Mouse (Mus musculus) urinary bladder, postnatal 36 days (tissue): ENCODE data around the gene Hivep1.

Source experiments
- DNase-seq, 2 experiments: peaks; one replicate each; pipeline ENCODE4 v3.0.0; 2022; ENCODE audit warnings: low spot score in 2 of 2, mixed read lengths in 1 of 2

Hivep1 gene

GRCm38 (mm10) chr13:42075546-42075945 lies 23.7 kb downstream of the Hivep1 start:
- no peak for DNase-seq

- DNase-seq: no peak
Observed at GRCm38 (mm10) chr13:42076751-42077302, 25.0 kb downstream of the Hivep1 start.

- no peak for DNase-seq
Observed at GRCm38 (mm10) chr13:42077629-42078028, 25.8 kb downstream of the Hivep1 start.

- DNase-seq: no peak
Observed at GRCm38 (mm10) chr13:42080131-42080916, 28.5 kb downstream of the Hivep1 start.

- no peak for DNase-seq
Observed at GRCm38 (mm10) chr13:42088339-42088738, 36.5 kb downstream of the Hivep1 start.

- no peak for DNase-seq
Observed at GRCm38 (mm10) chr13:42089025-42089424, 37.2 kb downstream of the Hivep1 start.

GRCm38 (mm10) chr13:42090751-42091150 lies 38.9 kb downstream of the Hivep1 start:
- DNase-seq: no peak

- no peak for DNase-seq
Observed at GRCm38 (mm10) chr13:42092392-42093139, 40.7 kb downstream of the Hivep1 start.

GRCm38 (mm10) chr13:42093268-42094042 lies 41.6 kb downstream of the Hivep1 start:
- DNase-seq: no peak

GRCm38 (mm10) chr13:42095826-42096515 lies 44.1 kb downstream of the Hivep1 start:
- DNase-seq: no peak

GRCm38 (mm10) chr13:42097109-42097508 lies 45.3 kb downstream of the Hivep1 start:
- no peak for DNase-seq

- DNase-seq: no peak
Observed at GRCm38 (mm10) chr13:42098522-42098921, 46.7 kb downstream of the Hivep1 start.

GRCm38 (mm10) chr13:42099523-42099922 lies 47.7 kb downstream of the Hivep1 start:
- no peak for DNase-seq

- no peak for DNase-seq
Observed at GRCm38 (mm10) chr13:42101440-42102190, 49.8 kb downstream of the Hivep1 start.

- DNase-seq: peak; percentile 35 to 76
Observed at GRCm38 (mm10) chr13:42102980-42103379, 51.2 kb downstream of the Hivep1 start.

GRCm38 (mm10) chr13:42103486-42104166 lies 51.8 kb downstream of the Hivep1 start:
- no peak for DNase-seq

GRCm38 (mm10) chr13:42104371-42104770 lies 52.5 kb downstream of the Hivep1 start:
- no peak for DNase-seq

- no peak for DNase-seq
Observed at GRCm38 (mm10) chr13:42108483-42109215, 56.8 kb downstream of the Hivep1 start.

GRCm38 (mm10) chr13:42110416-42110815 lies 58.6 kb downstream of the Hivep1 start:
- DNase-seq: no peak
